Mouse (Mus musculus) gastrocnemius, adult 8-10 months (tissue): Measurements from ENCODE around the gene Cend1. TPM values are rescaled to one million over a fixed set of nuclear protein-coding genes. Genes with fewer than 3 reads are reported as not detected.
"Not testable (repeated sequence)": the region's sequence is repeated elsewhere in the genome, so short reads cannot be mapped to it uniquely, and the experiment has no call there.

Experiments used
- DNase-seq, 2 experiments: peaks; one replicate each; pipeline ENCODE4 v3.0.0; 2022; ENCODE audit warnings: low spot score in 2 of 2
- total RNA-seq, 4 experiments: library from RNA; stranded (reverse); gene quantifications; 2 replicates each; pipeline ENCODE4 v1.2.4; 2022

Gene Cend1
- total RNA-seq, 4 experiments from 2014 or later, result 0.16 to 0.48 TPM; not detected in 2

DNA sequence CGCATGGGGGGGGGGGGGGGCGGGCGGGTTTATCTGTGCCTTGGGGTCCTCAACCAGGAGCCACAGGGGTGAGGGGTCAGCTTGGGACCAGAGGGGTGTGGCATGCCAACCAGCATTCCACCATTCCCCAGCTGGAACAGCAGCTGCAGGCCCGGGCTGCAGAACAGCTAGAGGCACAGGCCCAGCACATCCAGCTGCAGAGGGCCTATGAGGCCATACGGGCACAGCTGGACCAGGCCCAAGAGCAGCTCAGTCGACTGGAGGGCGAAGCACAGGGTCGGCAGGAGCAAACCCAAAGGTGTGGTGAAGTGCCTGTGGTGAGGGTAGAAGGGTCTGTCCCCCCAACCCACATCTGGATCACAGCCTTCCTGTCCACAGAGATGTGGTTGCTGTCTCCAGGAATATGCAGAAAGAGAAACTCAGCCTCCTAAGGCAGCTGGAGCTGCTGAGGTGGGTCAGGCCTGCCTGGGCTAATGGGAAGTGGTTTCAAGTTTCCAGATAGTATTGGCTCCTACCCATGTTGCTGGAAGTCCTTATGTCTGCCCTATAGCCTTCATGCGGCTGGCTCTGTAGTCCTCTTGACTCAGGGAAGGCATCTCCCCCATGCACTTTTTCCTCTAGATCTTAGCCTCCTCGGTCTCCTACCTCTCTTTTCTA is 36.2 kb upstream of the Cend1 start:
- DNase-seq, result no peak

DNA sequence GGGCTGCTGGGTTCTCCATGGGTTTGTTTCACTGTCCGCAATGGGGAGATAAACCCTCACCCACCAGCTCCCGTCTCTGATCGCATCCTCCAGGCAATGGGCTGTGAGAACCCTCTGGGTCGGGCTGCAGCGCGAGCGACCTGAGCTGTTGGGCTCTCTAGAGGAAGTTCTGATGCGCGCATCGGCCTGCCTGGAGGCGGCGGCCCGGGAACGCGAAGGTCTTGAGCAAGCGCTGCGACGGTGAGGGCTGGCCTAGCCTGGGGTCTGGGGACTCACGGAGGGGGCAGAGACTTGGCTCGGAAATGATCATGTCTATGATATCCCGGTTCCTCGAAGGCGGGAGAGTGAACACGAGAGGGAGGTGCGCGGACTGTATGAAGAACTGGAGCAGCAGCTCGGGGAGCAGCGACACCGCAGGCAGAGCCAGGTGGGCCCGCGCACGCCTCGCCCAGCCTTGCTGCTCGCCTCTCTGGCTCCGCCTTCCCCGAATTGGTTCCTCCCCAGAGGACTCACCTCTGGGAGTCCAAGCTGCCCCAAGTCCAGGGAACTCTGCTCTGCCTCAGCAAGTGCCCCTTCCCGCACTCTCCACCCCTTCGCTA is 35.4 kb upstream of the Cend1 start:
- peak in 1 of 2 experiments; percentile 10 for DNase-seq

DNA sequence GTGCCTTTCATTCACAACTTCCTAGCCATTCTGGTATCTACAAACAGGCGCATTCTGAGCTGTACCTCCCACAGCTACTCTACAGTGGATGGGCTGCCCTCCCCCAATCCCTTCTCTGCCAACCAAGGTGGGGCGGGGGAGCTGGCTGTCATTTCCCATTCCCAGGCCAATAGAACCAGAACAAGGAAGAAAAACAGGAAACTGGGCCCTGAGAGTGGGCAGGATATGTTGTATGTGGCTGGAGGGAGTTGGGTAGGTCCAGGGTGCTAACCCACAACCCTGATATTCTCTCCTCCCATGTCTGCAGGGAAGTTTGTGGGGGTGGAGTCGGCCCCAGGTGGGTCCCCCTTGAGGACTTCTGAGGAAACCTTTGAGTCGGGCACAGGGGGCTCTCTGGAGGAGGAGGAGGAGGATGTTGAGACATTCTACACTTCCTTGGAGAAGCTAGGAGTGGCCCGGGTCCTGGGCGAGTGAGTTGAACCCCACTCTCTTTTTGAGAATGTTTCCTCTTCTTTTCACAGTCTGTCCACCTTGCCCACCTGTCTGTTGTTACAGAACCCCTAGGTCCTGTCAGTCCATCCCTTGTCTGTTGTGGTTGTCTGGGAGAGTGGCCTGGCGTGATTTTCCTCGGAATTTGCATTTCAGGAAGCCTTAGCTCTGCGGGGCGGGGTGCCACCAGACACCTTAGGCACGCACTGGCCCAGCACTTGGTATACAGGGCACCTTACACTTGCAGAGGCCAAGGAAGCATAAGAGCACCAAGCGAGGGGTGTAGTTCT is 34.7 kb upstream of the Cend1 start:
- DNase-seq, result peak in 1 of 2 experiments; percentile 46

DNA sequence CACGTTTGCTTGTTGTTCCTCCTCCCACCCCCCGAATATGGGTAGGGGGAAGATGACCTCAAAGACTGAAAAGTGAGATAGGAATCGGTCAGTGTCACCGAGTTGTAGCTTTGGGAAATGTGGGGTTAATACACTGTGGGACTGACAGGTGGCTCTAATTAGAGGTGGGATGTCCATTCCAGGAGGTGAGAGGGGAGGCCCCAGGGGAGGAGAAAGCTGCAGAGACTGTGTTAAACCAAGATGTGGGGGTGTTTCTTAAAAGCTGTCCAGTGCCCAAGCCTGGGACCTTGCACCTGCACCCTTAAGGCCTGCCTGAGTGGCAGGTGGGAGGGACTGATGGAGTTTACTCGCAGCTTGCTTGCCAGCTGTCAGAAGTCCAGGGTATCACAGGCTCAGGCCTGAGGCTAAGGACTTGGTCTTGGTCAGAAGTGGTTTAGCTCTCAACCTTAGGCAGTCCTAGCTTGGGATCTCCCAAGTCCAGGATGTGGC is 33.1 kb upstream of the Cend1 start:
- no peak for DNase-seq

DNA sequence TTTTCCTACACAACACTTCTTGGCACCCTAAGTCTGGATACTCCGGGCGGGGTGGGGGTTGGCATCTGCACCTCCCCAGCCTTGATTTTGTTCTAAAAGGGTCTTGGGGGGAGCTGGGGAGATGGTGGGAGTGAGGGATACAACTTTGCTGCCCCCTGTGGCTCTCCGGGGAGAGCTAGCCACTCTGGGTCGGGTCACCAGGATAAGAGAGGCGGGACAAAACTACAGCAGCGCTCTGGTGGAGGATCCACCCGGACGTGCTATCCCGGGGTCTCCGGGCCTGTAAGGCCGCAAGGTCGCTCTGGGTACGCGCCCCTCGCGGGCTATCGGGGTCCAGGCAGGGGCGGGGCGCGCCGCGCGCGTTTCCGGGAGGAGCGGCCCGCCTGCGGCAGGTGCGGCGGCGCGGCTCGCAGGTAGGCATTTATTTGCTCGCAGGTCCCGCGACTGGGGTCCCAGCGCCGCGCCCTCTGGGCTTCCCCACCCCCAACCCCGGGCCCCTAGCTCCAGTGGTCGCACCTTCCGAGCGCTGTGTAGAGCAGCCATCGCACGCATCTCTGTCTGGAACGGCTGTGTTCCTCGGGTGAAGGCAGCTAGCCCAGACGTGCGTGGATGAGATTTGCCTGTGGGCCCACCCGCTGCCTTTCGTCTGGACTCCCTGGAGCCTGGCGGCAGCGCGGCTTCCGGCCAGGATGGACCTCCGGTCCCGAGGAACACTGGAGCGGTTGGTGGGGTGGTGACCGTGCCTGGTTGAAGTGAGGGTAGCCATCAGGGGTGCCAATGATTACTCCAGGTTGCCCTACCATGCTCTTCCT is 32.4 kb upstream of the Cend1 start:
- no peak for DNase-seq

DNA sequence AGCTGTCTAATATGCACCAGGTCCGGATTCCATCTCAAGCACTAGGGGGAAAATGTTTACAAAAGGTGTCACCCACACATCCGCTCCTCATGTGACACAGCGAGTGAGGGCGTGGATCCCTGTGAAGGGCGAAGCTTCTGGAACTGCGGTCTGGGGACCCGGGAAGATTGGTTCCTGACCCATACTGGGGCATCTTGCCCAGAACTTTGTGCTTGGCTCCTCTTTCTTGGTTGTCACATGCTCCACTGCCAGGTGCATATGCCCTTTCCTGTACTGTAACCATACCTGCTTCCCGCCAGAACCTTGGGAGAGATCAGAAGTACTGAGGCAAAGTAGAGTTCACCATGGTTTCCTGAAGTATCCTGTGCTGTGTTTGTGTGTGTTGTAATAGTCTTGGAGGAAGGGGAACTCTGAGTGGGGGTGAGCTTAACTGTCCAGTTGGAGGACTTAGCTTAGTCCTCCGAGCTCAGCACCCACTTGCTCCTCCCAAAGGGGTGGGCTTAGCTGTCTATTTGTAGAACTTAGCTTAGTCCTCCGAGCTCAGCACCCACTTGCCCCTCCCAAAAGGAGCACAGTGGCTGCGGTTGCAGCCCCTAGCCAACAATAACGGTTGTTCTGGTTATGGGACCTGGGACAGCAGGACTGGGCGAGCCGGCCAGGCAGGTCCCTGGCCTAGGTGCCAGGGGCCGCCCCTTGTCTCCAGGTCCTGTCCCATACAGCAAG is 31.3 kb upstream of the Cend1 start, which contains the start of gene Cracr2b:
TSS of gene Cracr2b (plus strand) at position 704 of the 723 bp plus-strand sequence.
- DNase-seq, result no peak

DNA sequence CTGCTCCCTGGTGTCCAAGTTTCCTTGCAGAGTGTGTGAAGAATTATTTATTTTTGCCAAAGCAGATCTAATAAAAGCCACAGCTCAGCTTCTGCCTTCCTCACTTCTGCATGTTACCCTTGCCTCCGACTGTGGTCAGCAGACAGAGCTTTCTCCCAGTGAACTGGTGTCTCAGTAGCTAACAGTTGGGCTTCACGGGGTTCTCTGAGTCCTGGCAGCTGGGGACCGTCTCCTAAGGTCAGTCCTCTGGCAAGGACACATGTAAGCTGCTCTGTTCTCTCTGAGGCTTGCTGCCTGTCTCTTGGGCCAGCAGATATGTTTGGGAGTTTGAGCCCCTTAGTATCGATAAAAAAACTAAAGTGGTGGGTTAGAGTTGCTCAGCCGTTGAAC is 30.7 kb upstream of the Cend1 start:
- DNase-seq, result peak in 1 of 2 experiments; percentile 21

DNA sequence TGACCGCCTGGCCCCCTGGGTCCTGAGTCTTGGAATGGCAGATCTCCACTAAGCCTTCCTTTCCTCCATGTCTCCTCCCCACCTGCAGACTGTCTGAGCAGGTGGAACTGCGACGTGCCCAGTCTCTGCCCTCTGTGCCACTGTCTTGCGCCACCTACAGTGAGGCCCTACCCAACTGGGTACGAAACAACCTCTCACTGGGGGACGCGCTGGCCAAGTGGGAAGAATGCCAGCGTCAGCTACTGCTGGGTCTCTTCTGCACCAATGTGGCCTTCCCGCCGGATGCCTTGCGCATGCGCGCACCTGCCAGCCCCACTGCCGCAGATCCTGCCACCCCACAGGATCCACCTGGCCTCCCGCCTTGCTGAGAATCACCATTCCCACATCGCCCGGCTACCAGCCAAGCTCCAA is 30.0 kb upstream of the Cend1 start:
- DNase-seq, result peak in 1 of 2 experiments; percentile 33

DNA sequence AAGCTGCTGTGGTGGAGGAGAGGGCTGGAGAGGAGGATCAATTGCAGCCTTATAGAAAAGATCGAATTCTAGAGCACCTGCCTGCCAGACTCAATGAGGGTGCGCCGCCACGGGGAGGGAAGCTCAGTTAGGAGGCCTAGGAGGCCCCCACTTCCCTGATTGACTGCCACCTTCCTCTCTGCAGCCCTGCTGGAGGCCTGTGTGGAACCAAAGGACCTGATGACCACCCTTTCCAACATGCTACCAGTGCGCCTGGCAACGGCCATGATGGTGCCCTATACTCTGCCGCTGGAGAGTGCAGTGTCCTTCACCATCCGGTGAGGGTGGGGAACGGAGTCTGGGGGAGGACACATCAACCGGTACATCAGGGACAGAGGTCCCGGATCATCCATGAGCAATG is 29.4 kb upstream of the Cend1 start:
- DNase-seq, result peak in 1 of 2 experiments; percentile 10

DNA sequence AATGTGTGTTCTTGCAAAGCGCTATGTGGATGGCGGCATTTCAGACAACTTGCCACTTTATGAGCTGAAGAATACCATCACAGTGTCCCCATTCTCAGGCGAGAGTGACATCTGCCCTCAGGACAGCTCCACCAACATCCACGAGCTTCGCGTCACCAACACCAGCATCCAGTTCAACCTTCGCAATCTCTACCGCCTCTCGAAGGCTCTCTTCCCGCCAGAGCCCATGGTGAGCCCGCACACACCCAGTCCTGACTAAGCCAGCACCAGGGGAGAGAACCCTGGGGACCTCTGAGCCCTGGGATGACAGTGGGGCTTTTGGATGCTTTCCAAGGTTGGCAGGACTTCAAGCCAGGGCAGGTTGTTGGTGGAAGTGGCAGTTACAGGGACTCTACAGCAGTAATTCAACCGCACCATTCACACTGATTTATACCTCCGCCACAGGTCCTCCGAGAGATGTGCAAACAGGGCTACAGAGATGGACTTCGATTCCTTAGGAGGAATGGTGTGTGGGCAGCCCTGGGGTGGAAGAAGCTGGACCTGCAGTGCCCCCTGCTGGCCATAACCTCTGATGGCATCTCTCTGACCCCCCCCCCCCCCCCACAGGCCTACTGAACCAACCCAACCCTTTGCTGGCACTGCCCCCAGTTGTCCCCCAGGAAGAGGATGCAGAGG is 28.8 kb upstream of the Cend1 start:
- peak in 1 of 2 experiments; percentile 51 for DNase-seq

DNA sequence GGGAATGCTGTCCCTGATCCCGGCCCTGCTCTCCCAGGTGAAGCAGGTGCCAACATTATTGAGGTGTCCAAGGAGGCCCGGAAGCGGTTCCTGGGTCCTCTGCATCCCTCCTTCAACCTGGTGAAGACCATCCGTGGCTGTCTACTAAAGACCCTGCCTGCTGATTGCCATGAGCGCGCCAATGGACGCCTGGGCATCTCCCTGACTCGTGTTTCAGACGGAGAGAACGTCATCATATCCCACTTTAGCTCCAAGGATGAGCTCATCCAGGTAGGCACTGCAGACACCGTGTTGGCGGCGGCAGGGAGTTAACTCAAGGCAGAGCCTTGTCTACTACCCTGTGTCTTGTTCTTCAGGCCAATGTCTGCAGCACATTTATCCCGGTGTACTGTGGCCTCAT is 27.9 kb upstream of the Cend1 start:
- peak in 1 of 2 experiments; percentile 10 for DNase-seq

DNA sequence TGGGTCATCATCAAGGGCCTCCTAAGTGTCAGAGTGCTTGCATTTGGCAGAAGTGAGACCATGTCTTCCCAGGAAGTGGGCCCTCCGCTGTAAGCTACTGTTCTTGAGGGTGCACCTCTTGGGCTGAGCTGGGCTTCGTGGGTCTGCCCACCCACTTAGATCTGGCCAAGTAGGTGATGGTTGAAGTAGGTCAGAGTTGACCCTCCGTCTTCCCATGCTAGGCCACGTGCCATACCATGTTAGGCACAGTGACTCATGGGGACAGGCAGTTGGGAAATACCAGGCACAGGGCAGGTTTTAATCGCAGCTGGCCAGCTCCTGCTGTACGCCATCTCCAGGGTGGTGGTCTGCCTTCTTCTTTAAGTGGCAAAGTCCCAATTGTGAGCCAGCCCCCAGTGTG is 27.4 kb upstream of the Cend1 start:
- DNase-seq, result peak in 1 of 2 experiments; percentile 22

DNA sequence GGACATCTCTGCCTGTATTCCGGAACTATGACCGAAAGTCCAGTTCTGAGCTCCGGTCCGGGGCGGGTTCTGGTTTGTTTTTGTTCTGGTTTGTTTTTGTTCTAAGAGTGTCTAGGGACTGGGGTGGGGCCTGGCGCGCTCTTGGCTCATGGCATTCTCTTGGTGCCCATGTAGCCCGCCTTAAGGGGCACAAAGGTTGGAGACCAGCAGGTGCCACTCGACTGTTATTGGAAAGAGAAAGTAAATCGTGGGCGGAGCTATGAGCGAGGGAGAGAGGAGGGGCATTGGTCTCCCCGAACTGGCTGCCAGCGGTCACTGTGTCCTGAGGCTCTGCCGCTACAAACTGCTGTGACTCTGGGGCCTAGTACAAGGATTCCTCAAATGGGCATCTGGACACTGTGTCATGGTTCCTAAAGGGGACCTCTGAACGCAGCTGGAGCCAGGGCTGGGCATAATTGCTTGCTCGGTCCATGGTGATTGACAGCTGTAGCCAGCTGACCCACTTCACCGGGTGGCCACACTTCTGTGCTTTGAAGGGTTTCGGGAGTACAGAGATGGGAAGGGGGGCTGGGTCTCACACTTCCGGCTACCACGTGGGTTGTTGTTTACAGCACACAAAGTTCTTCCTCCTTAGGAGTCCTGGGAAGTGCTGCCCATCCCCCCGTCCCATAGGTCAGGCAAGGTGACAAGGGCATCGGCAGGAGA is 26.5 kb upstream of the Cend1 start:
- DNase-seq, result peak; percentile 70 to 80

DNA sequence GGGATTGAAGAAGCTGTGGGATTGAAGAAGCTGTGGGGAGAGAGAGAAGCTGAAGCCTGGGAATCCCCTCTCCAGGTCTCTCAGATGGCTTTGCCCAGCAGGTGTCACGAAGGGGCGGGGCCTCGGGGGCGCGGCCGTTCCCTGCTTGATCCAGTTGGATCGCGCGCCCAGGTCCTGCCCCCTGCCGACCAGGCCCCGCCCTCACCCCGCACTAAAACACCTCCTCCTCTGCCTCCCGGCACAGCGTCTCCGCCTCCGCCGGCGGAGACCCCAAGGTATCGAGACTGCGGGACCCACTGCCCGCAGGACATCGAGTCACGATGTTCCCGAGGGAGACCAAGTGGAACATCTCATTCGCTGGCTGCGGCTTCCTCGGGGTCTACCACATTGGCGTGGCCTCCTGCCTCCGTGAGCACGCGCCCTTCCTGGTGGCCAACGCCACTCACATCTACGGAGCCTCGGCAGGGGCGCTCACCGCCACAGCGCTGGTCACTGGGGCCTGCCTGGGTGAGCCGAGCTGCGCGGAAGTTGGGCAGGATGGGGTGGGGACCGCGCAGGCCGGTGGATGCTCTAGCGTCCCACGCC is 25.8 kb upstream of the Cend1 start, which contains the start of gene Pnpla2:
TSS of gene Pnpla2 (plus strand) at position 232 of the 585 bp plus-strand sequence.
- DNase-seq, result peak; percentile 93 to 94

DNA sequence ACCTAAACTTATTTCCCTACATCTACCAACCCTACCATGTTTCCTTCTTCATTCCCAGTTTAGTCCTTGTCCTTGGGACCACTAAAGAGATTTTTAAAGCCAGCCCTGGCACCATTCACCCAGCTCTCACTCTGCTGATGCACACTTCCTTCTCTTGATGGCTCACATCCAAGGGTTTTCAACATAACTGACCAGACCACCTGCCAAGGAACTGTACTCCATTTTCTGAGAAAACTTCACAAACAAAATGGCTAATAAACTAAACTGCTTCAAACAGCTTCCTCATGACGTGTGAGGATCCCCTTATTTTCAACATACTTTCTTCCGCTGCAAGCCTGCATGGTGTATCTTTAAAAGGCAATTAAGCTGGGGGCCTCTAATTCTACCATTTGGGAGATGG is 24.3 kb upstream of the Cend1 start:
- DNase-seq, result no peak

DNA sequence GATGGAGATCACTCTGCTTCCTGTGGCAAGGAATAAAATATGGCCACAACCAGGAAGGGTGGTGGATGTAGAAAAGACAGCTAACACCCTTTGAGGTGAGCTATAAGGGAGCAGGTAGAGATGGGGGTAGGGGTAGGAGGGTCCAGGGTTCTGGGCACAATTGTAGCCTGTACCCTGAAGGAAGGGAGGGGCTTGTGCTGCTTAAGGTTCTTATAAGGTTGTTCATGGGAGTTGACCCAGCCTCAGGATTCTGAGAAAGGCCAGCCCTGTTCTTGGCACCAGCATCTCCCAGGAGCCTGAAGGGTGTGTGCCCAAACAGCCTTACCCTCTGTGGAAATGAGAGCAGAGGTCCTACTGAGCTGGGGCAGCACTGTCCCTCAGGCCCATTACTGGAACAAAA is 22.6 kb upstream of the Cend1 start:
- DNase-seq, result no peak

DNA sequence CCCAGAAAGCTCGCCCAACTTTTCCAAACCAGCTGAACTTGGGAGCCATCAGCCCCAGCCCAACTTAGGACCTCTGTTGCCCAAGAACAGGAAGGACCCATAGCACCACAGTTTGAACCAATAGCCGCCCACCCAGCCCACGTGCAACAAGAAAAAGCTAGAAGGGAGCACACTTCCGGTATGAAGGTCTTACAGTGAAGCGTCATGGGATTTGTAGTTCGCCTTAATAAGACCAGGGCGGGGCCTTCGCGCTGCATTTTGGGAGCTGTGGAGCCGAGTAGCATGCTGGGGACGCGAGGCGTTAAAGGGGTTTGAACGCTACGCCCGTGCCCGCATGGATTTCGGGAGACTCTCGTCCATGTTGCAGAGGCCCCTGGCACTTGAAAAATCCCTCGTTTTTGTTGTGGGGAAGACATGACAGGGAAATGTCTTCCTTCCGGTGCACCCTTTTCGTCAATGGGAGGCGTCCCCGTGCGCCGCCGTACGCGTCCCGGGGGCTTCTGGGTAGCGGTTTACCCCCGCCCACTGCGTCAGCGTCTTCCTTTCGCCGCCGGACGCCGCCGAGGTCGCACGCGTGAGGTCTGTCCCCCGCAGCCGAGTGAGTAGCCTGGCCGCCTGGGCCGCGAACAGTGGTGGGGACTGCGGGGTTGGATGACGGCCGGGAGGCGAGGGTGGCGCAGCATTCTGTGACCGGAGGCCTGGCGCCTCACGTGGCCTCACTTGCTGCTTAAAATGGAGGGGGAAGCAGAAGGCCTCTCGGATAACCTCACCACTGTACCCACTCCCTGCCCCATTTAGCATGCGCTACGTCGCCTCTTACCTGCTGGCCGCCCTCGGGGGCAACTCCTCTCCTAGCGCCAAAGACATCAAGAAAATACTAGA is 18.1 kb upstream of the Cend1 start, which contains the start of gene Rplp2:
TSS of gene Rplp2 (plus strand) at position 261 of the 882 bp plus-strand sequence.
- peak; percentile 88 to 90 for DNase-seq

DNA sequence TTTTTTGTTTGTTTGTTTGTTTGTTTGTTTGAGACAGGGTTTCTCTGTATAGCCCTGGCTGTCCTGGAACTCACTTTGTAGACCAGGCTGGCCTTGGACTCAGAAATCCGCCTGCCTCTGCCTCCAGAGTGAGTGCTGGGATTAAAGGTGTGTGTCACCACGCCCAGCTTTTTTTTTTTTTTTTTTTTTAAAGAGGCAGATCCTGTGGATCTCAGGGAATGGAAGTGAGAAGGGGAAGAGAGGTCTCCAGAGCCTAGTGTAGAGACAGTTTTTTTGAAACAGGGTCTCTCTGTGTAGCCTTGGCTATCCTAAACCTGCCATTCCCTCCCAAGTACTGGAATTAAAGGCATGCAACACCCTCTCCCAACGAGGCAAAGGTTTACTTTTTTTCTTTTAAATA is 17.1 kb upstream of the Cend1 start:
- not testable (repeated sequence) for DNase-seq
